Mouse (Mus musculus) erythroblast, adult 5-6 weeks (primary cell): ENCODE measurements around the gene Csnk2a1. TPM values are rescaled to one million over a fixed set of nuclear protein-coding genes. Genes with fewer than 3 reads are reported as not detected.
"Not testable (repeated sequence)": the region's sequence is repeated elsewhere in the genome, so short reads cannot be mapped to it uniquely, and the experiment has no call there.

Experiments
- ATAC-seq: replicated peaks from 2 replicates; pipeline ENCODE4 v1.8.0; 2016; ENCODE audit warnings: moderate number of reproducible peaks, mild to moderate bottlenecking, moderate TSS enrichment, inconsistent platforms; ENCODE audit not compliant: poor library complexity, low FRiP score, severe bottlenecking
- total RNA-seq, 2 experiments: library from RNA; stranded (forward) in 1 of 2; stranded (reverse) in 1 of 2; fragments of 150-400 nt in 1 of 2; fragments of 200-764, 138-1000 nt in 1 of 2; gene quantifications; 2 replicates each; pipeline versions ENCODE4 v1.2.3 to v1.2.4; 2015 to 2017; ENCODE audit warnings: low replicate concordance in 2 of 2

Gene Csnk2a1
- total RNA-seq (2015; ENCODE audit: low replicate concordance): 25.3 and 32.5 TPM in 2 replicates
- 31.9 and 41.4 TPM in 2 replicates for total RNA-seq (2017; ENCODE audit: low replicate concordance)

- ATAC-seq: peak; percentile 95
These were observed at the start of gene Csnk2a1 for GRCm38 (mm10) chr2:152226248-152227050. Gene Csnk2a1 (plus strand): TSS chr2:152226839.

DNA sequence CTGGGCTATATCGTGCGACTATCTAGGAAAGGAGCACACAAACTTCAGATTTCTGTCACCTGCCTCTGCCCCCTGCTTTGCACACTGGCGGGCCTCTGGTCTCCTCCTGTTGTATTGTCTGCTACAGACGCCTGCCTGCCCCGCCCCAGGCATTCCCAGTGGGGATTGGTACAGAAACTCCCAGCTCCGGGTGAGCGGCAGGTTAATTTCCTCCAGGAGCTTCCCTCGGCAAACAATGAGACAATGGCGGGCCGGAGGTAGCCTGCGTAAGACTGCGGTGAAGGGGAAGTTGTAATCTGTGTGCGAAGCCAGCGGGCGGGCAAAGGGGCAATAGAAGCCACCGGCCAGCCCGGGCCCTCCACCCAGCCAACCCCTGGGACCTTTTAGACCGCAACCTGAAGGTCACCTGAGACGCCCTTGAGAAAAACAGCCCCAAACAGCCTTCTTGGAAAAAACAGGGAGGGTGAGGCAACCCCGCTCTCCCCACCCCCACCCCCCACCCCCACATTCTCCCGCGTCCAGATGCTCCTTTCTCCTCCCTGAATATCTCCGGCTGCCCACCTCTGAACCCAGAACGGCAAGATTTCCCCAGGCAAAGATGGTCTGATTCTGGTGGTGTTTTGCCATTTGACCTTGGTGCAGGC, 49.4 kb upstream of the Csnk2a1 start:
- no peak for ATAC-seq

- no peak for ATAC-seq
These were observed 48.9 kb upstream of the Csnk2a1 start for GRCm38 (mm10) chr2:152177806-152178170.

- no peak for ATAC-seq
These were observed 48.3 kb upstream of the Csnk2a1 start for GRCm38 (mm10) chr2:152178345-152178744.

GRCm38 (mm10) chr2:152179301-152179700, 47.3 kb upstream of the Csnk2a1 start:
- ATAC-seq: no peak

GRCm38 (mm10) chr2:152180323-152180722, 46.3 kb upstream of the Csnk2a1 start:
- no peak for ATAC-seq

DNA sequence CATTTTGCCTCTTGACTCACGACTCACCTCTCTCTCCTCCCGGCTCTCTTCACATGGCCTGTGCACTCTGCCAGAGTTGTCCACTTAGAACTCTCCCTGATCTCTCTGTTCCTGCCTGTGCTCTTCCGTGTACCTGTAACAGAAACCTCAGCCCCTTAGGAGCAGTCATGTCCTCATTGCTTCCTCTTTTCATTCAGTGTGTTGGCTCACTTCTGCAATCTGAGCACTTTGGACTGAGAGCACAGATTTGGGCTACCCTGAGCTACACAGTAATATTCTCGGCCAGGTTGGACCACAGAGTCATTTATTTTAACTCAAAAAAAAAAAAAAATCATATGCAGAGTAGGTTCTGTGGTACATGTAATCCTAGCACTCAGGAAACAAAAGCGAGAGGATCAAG, 39.5 kb upstream of the Csnk2a1 start:
- no peak for ATAC-seq

DNA sequence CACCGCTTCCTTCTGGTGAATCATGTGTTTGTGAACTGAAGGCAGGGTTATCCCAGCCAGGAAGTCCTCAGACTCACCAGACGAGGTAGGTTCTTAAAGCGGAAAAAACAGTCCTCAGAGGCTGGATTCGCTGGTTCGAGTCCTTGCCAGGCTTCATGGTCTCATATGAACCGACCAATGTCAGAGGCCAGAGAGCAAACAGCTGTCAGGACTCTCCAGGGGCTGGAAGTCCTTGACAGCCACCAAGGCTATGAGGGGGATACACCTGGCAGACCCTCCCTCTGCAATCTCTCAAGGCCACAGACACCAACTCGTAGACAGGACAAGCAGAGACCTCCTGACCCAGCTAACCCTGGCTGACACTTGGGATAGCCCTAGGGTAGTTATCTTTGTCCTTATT, 37.4 kb upstream of the Csnk2a1 start:
- no peak for ATAC-seq

GRCm38 (mm10) chr2:152189640-152190039, 37.0 kb upstream of the Csnk2a1 start:
- ATAC-seq: no peak

GRCm38 (mm10) chr2:152190161-152190560, 36.5 kb upstream of the Csnk2a1 start:
- ATAC-seq: no peak

GRCm38 (mm10) chr2:152192591-152193345, 33.9 kb upstream of the Csnk2a1 start:
- ATAC-seq: no peak

GRCm38 (mm10) chr2:152193346-152193710, 33.3 kb upstream of the Csnk2a1 start:
- ATAC-seq: no peak

- ATAC-seq: no peak
These were observed 32.1 kb upstream of the Csnk2a1 start for GRCm38 (mm10) chr2:152194586-152194985.

GRCm38 (mm10) chr2:152196896-152197295, 29.7 kb upstream of the Csnk2a1 start:
- no peak for ATAC-seq

GRCm38 (mm10) chr2:152197301-152197712, 29.3 kb upstream of the Csnk2a1 start:
- ATAC-seq: peak; percentile 84

DNA sequence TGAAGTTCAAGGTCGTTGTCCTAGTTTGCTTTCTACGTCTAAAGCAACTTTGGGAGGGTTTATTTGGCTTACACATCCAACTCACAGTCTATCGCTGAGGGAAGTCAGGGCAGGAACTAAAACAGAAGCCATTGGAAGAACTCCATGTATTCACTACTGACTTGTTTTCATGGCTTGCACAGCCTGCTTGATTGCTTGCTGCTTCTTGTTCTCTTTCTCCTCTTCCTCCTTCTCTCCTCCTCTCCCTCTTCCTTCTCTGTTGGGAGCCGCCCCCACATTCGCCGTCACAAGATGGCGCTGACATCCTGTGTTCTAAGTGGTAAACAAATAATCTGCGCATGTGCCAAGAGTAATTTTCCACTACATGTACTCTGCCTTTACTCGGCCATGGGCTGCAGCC, 20.5 kb upstream of the Csnk2a1 start:
- ATAC-seq: not testable (repeated sequence)

- ATAC-seq: no peak
These were observed 14.8 kb upstream of the Csnk2a1 start for GRCm38 (mm10) chr2:152211871-152212270.

- no peak for ATAC-seq
These were observed 9.7 kb upstream of the Csnk2a1 start for GRCm38 (mm10) chr2:152216975-152217374.

DNA sequence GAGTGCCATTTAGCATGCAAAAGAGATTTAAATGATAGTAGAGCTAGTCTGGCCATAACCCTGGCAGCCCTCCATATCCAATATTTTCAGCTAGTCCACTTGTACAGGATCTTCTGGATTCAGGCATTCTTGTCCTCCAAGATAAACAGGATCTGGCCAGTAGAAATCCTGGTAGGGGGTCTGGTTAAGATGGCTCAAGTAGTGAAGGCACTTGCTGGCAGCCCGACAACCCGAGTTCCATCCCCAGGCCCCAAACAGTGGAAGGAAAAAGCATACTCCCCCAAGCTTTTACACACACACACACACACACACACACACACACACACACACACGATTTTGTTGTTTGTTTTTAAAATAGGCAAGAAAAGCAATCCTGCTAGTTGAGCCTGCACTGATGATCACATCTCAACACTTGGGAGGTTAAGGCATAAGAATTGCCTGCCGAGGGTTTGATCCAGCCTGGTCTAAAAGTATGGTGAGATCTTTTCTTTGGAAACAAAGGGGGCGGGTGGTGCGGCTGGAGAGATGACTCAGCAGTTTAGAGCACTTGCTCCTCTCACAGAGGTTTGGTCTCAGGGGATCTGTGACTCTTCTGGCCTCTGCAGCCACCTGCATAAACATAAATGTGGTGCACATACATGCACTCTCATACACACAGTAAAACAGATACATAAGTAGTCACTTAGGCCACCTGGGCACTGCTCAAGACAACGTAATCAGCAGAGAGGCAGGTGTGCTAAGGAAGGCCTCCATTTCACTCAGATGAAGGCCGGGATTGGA, 2.9 kb upstream of the Csnk2a1 start:
- no peak for ATAC-seq

DNA sequence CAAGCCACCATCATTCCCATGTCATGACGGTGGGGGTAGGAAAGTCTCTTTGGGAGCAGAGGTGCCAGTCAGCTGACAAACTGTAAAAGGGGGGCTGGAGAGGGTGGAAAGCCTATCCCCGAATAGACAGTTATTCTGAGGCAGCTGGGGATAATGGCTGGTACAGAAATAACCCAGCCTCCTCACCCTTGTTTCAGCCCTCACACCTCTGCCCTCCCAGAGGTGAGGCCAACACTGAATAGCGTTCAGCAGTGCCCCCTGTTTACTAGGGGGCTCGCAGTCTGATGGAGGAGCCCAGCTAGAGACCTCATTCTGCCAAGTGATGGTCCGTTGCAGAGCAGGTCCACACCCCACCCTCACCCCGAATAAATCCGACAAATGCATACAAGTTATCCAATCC, 1.1 kb upstream of the Csnk2a1 start:
- ATAC-seq: no peak
